Mouse (Mus musculus) liver, postnatal 0 days (tissue): Measurements from ENCODE around the gene Bmp7.

Source experiments
- CTCF ChIP-seq: sonication (generic); IDR thresholded peaks from 2 replicates; pipeline ENCODE4 v1.5.1; 2016; ENCODE audit warnings: antibody characterized with exemption, low read depth
- EP300 ChIP-seq: IDR thresholded peaks from 2 replicates; pipeline ENCODE4 v1.6.1; 2016; ENCODE audit warnings: antibody characterized with exemption, low read depth, mild to moderate bottlenecking

GRCm38 (mm10) chr2:172906146-172906545, 34.0 kb downstream of the Bmp7 start:
- no peak for TF ChIP-seq CTCF
- no peak for TF ChIP-seq EP300
